ENCODE assay signal across 19 mouse cellular contexts in genomic region chr4:65399457-65399856, GRCm38 (mm10).
"Had no signal": no experiment of that assay in that cellular context is flagged by ENCODE, and none has a peak within 500 bp of the region (broad histone marks: within the 10 kb centered on the region; RNA-seq: fewer than 3 reads in every experiment).

No protein-coding gene starts in this region.

- H3K27me3 ChIP-seq: liver, embryonic 13.5 days; lung, embryonic 15.5 days; midbrain, embryonic 12.5 days; midbrain, embryonic 15.5 days; neural tube, embryonic 12.5 days; neural tube, embryonic 15.5 days had no signal

- H3K9ac ChIP-seq: liver, embryonic 13.5 days; lung, embryonic 15.5 days; midbrain, embryonic 12.5 days; midbrain, embryonic 15.5 days; neural tube, embryonic 12.5 days; neural tube, embryonic 15.5 days had no signal

- H3K4me3 ChIP-seq: left cerebral cortex, adult 2 months; liver, embryonic 13.5 days; lung, embryonic 15.5 days; midbrain, embryonic 12.5 days; midbrain, embryonic 15.5 days; neural tube, embryonic 12.5 days; neural tube, embryonic 15.5 days had no signal

- H3K9me3 ChIP-seq: liver, embryonic 13.5 days; lung, embryonic 15.5 days; midbrain, embryonic 12.5 days; midbrain, embryonic 15.5 days; neural tube, embryonic 12.5 days; neural tube, embryonic 15.5 days had no signal

- H3K36me3 ChIP-seq: liver, embryonic 13.5 days; lung, embryonic 15.5 days; midbrain, embryonic 12.5 days; midbrain, embryonic 15.5 days; neural tube, embryonic 12.5 days; neural tube, embryonic 15.5 days had no signal

- H3K4me1 ChIP-seq: liver, embryonic 13.5 days; lung, embryonic 15.5 days; midbrain, embryonic 12.5 days; midbrain, embryonic 15.5 days; neural tube, embryonic 12.5 days; neural tube, embryonic 15.5 days had no signal

- ATAC-seq: inflammation-experienced regulatory T-cells, adult 6 months; intestine, embryonic 16.5 days; midbrain, embryonic 15.5 days had no signal

- DNase-seq: kidney, adult 18-20 months; kidney, postnatal 36 days; layer of hippocampus, postnatal 36 days; liver, embryonic 13.5 days; right cerebral cortex, adult 18-20 months; right cerebral cortex, postnatal 14 days; right cerebral cortex, postnatal 4 days; thymus, adult 2 months; thymus, postnatal 25 days had no signal

- H3K27ac ChIP-seq: kidney, postnatal 0 days; left cerebral cortex, adult 2 months; liver, embryonic 13.5 days; lung, embryonic 15.5 days; midbrain, embryonic 12.5 days; midbrain, embryonic 15.5 days; neural tube, embryonic 12.5 days; neural tube, embryonic 15.5 days; stomach, postnatal 0 days had no signal

- H3K4me2 ChIP-seq: liver, embryonic 13.5 days; lung, embryonic 15.5 days; midbrain, embryonic 12.5 days; midbrain, embryonic 15.5 days; neural tube, embryonic 12.5 days; neural tube, embryonic 15.5 days had no signal
